In the genomic region with DNA sequence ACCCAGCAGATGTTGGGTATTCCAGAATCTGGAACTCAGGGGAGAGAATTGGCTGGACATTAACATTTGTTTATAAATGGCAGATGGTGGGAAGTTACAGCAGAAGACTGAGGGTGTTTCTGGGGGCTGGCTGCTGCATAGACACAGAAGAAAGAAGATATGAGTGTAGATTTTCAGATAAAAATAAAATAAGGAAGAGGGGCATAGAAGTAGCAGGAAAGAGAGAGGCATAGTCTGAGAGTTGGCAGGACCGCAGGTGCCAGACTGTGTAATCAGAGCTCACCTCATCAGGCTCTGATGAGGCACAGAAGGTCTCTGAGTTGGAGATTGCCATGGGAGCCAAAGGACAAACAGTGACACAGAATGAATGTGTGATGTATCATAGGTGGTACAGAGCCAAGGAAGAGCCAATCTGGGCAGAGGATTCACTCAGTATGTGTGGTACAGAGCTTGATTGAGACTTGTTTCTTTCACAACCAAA, we compare ENCODE assay signal across 18 mouse cellular contexts.
DNase-seq lines count a peak whose midpoint lies in the region; ATAC-seq and TF ChIP-seq lines count a peak whose summit lies in the region.
"Had no signal": no experiment of that assay in that cellular context is flagged by ENCODE, and none has a peak within 500 bp of the region (broad histone marks: within the 10 kb centered on the region; RNA-seq: fewer than 3 reads in every experiment).

No protein-coding gene starts in this region.

- WGBS in midbrain, postnatal 0 days: 100% methylated on average over 1 of the region's 1 CpGs
- WGBS in midbrain, embryonic 10.5 days: 87% methylated on average over 1 of the region's 1 CpGs

- no peaks in the 10 kb centered on the region for H3K4me1 ChIP-seq in midbrain, postnatal 0 days (ENCODE audit: insufficient read depth, low read length)
- H3K4me1 ChIP-seq in midbrain, embryonic 10.5 days: no peaks in the 10 kb centered on the region
- H3K4me1 ChIP-seq: heart, embryonic 13.5 days; limb, embryonic 10.5 days; midbrain, embryonic 13.5 days had no signal

- H3K27ac ChIP-seq in midbrain, postnatal 0 days (ENCODE audit: low read depth, low read length): no peak overlapping the region
- H3K27ac ChIP-seq in midbrain, embryonic 10.5 days (replicated peaks): no peak overlapping the region
- H3K27ac ChIP-seq: heart, embryonic 13.5 days; hindbrain, embryonic 14.5 days; limb, embryonic 10.5 days; liver, embryonic 14.5 days; midbrain, embryonic 13.5 days had no signal

- no peak overlapping the region for H3K4me2 ChIP-seq in midbrain, postnatal 0 days (ENCODE audit: low read depth, low read length, poor library complexity, severe bottlenecking)
- H3K4me2 ChIP-seq: heart, embryonic 13.5 days; hindbrain, embryonic 14.5 days; midbrain, embryonic 13.5 days had no signal

- no peak overlapping the region for H3K9ac ChIP-seq in midbrain, postnatal 0 days (replicated peaks; ENCODE audit: low read length, poor library complexity, severe bottlenecking)
- H3K9ac ChIP-seq: heart, embryonic 13.5 days; hindbrain, embryonic 14.5 days; liver, embryonic 14.5 days; midbrain, embryonic 13.5 days had no signal

- no peaks in the 10 kb centered on the region for H3K9me3 ChIP-seq in midbrain, postnatal 0 days (ENCODE audit: low read length)
- no peaks in the 10 kb centered on the region for H3K9me3 ChIP-seq in midbrain, embryonic 10.5 days (replicated peaks)
- H3K9me3 ChIP-seq: G1E; heart, embryonic 13.5 days; limb, embryonic 10.5 days; midbrain, embryonic 13.5 days had no signal

- TF ChIP-seq CTCF in midbrain, postnatal 0 days (IDR thresholded peaks at IDR 0.05): no peak

- no peaks in the 10 kb centered on the region for H3K36me3 ChIP-seq in midbrain, postnatal 0 days (ENCODE audit: insufficient read depth, low read length)
- H3K36me3 ChIP-seq in midbrain, embryonic 10.5 days: no peaks in the 10 kb centered on the region
- H3K36me3 ChIP-seq: G1E; heart, embryonic 13.5 days; limb, embryonic 10.5 days; midbrain, embryonic 13.5 days had no signal

- H3K4me3 ChIP-seq in midbrain, postnatal 0 days (ENCODE audit: low read depth, low read length): no peak overlapping the region
- no peak overlapping the region for H3K4me3 ChIP-seq in midbrain, embryonic 10.5 days
- H3K4me3 ChIP-seq: heart, embryonic 13.5 days; limb, embryonic 10.5 days; midbrain, embryonic 13.5 days had no signal

- no peak for ATAC-seq in midbrain, postnatal 0 days (ENCODE audit: low FRiP score)
- ATAC-seq: midbrain, embryonic 13.5 days had no signal

- peak; percentile 24 to 53 for DNase-seq in cerebellum, postnatal 25 days
- no peak for DNase-seq in cerebellum, adult 8-10 months
- peak; percentile 59 for DNase-seq in midbrain, postnatal 0 days (ENCODE audit: low spot score)
- DNase-seq in midbrain, embryonic 10.5 days (ENCODE audit: low spot score): no peak
- DNase-seq in layer of hippocampus, postnatal 36 days: peak; percentile 4 to 16
- peak; percentile 55 for DNase-seq in telencephalon, adult 2 months (ENCODE audit: low read depth, low spot score)
- no peak for DNase-seq in spleen, postnatal 4 days (ENCODE audit: low spot score in 2 of 2)
- DNase-seq in c-Kit-positive CD71-positive TER-119-positive erythroid progenitor cells, embryonic 14.5 days (ENCODE audit: low spot score): no peak
- DNase-seq: gastrocnemius, postnatal 10 days; kidney, adult 8-10 months; lung, postnatal 36 days; thymus, adult 2 months had no signal

- H3K27me3 ChIP-seq in midbrain, postnatal 0 days (ENCODE audit: insufficient read depth, low read length): no peaks in the 10 kb centered on the region
- H3K27me3 ChIP-seq in midbrain, embryonic 10.5 days (ENCODE audit: low read depth, poor library complexity, severe bottlenecking): no peaks in the 10 kb centered on the region
- H3K27me3 ChIP-seq: heart, embryonic 13.5 days; midbrain, embryonic 13.5 days had no signal

Comparison
In these comparisons a context has a peak if more than half of its experiments do, and no peak if none do; other contexts are left out.
1. DNase-seq: peak in cerebellum, postnatal 25 days (2 of 2), midbrain, postnatal 0 days (single experiment), layer of hippocampus, postnatal 36 days (2 of 2) and telencephalon, adult 2 months (single experiment); none in cerebellum, adult 8-10 months (single experiment), midbrain, embryonic 10.5 days (single experiment), spleen, postnatal 4 days (0 of 2) and c-Kit-positive CD71-positive TER-119-positive erythroid progenitor cells, embryonic 14.5 days (single experiment).